Mouse (Mus musculus) adrenal gland, adult 8-10 months (tissue): ENCODE measurements around the gene Limch1. TPM values are rescaled to one million over a fixed set of nuclear protein-coding genes. Genes with fewer than 3 reads are reported as not detected.

Experiments
- DNase-seq: peaks from one replicate; pipeline ENCODE4 v3.0.0; 2022
- total RNA-seq, 4 experiments: library from RNA; stranded (reverse); gene quantifications; 2 replicates each; pipeline ENCODE4 v1.2.4; 2022

Gene Limch1
- total RNA-seq, 4 experiments from 2014 or later, result 68.6 to 110 (median 87.5) TPM

DNA sequence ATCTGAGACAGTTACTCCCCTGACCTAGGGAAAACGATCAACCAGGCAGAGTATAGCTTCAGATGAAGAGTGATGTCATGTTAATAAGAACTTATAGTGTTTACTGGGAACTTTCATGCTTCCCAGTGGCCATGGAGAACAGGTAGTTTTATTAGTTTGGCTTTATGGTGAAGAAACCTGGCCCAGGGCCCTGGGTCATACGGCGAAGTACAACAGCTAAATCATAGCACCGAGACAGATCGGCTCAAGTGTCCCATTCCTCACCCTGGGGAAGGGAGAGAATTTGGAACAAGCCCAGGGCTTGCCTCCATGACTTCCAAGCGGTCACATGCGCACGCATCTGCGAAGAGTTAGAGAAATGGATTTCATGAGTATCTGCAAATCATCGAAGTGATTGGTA is 84.6 kb downstream of the Limch1 start:
- DNase-seq, result no peak

DNA sequence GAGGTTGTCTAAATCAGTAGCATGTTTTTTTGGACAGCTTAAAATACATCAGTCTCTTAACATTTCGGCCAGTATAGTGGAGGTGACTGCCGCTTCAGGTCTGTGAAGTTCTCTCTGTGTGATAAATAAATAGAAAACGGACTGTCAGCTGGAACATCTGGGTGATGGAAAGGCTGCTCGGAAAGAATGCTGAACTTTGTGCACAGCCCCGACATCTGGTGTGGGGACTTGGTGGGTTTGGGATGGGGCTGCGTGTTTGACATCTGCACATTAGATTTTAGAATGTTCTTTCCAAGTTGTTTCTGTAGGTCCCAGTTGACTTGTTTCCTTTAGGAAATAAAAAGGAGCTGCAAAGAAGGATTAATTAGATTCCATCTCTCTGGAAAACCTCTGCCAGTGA is 89.1 kb downstream of the Limch1 start:
- no peak for DNase-seq

DNA sequence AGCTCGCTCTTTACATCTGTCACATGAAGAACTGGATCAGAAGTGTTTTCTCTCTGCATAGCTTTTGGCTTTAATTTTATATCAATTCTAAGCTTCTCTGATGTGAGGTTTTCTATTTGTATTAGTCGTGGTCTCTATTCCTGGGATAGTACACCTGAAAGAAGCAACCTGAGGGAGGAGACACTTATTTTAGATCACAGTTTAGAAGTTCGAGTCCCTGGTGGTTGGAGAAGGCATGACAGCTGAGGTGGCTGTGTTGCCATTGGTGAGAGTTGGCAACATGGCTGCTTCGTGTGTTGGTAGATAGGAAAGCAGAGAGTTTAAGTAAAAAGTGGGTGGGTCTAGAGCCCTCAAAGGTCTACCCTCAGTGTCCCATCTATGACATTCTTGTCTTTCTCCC is 91.3 kb downstream of the Limch1 start:
- DNase-seq, result no peak

DNA sequence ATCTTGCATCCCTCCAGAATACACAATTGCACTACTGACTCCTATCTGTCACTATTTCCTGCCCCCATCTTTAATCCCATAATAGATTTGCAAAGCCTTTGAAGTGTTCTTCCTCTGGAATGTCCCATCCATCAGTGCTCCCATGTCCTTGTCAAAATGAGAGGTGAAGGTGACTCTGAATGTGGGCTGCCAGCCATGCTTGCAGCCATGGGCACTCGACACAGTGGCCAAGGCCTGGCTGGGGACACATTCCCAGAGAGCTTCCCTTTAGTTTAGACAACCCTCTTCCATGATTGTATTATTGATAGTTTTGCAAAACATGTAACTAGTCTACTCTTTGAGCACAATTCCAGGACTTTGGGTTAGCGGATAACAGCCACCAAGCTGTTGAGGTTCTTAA is 96.3 kb downstream of the Limch1 start:
- peak; percentile 85 for DNase-seq

DNA sequence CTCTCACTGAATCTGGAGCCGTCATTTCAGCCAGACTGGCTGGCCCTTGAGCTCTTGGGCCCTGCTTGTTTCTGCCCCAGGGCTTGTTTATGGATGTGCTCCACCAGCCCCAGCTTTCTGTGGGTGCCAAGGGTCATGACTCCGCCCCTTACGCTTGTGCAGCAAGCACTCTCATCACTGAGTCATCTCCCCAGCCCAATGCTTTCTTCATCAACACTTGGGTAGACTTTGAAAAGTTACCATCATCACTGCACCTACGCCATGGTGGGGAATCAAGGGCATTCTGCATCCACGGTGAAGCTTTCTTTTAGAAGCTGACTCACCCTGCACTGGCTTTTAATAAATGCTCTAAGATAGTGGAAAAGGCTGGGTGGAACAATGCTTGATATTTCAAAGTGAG is 97.1 kb downstream of the Limch1 start:
- DNase-seq, result no peak

DNA sequence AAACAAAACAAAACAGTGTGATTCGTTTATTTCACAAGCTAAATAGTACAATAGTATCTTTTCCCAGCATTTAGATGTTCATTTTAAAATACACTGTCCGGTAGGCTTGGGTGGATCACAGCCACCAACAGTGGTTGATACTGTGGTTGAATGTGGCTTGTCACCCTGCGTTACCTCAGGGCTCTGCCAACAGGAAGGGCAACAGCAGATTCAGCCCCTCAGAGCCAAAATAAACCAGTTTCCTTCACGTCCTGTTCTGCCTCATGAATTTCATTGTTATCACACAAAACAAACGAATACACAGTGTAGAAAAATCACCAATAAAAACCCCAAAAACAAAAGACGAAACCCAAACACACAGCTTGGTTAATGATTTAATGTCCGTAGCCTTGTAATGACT is 102.5 kb downstream of the Limch1 start:
- DNase-seq, result no peak

DNA sequence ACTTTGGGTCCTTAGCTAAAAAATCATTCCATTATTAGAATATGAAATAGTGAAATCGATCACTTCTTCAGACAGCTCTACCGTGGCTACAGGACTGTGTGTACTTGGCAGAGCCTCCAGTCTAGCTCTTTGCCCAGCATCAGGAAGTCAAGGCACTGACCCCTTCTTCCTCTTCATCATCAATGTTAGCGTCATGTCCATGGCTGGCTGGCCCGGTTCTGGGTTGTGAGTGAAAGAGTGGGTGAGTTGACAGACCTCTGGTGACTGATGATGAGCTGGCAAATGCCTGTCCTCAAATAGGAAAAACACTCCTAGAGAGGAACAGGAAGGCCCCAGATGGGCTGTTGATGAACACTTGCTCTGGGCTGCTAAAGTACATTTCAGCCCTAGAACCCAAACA is 103.5 kb downstream of the Limch1 start:
- DNase-seq, result peak; percentile 58

DNA sequence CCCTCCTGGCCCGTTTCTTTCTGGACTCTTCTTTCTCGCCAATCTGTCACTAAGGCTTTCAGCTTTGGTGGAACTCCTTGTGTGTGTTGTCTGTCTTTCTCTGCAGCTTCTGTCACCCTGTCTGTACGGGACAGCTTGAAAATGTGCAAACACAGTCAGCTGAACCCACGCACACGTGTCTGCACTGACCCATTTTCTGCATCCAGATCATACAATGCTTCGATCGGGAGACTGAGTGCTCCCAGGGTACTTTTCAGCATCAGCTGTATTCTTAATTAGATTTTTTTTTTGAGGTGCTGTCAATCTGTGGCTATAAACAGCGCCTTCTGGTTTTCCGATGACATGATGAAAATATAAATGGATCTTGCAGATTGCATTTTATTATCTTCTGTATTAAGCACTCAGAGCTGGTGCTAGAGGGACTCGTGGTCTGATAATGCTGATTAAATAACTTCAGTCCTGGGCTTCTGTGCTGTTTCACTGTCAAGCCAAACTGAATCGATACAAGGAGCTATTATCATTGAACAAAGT is 105.2 kb downstream of the Limch1 start:
- DNase-seq, result no peak

DNA sequence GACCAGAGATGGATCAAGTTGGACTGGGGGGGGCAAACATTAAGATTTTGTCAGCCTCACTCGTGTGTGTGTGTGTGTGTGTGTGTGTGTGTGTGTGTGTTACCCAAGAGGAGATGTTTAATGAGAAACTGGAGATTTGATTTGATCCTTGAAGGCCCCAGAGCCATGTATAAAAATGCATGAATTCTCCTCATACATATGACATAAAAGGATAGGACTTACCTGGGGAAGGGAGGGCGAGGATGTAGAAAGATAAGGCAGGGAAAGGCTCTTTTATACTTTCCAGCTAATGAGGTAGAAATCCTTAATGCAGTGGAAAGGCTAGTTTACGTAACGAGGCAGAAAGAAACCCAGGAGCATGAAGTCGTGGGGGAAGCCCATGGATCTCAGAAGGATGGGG is 106.1 kb downstream of the Limch1 start:
- DNase-seq, result no peak

DNA sequence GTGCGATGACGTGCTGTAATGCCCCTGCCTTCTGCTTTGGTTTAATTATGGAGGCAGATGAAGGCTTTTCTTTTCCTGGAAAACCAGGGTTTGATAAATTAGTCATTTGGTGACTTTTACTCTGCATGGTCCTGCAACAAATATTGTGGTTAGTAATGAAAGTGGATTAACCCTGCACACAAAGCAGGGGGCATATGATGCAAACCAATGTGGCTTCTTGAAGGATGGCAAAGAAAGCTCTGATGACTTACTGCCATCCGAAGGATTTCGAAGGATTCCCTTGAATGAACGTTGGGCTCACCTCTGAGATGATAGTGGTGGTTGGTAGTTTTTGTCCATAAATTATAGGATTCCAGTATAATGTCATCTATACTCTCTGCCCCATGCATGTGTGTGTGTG is 108.6 kb downstream of the Limch1 start:
- DNase-seq, result no peak

DNA sequence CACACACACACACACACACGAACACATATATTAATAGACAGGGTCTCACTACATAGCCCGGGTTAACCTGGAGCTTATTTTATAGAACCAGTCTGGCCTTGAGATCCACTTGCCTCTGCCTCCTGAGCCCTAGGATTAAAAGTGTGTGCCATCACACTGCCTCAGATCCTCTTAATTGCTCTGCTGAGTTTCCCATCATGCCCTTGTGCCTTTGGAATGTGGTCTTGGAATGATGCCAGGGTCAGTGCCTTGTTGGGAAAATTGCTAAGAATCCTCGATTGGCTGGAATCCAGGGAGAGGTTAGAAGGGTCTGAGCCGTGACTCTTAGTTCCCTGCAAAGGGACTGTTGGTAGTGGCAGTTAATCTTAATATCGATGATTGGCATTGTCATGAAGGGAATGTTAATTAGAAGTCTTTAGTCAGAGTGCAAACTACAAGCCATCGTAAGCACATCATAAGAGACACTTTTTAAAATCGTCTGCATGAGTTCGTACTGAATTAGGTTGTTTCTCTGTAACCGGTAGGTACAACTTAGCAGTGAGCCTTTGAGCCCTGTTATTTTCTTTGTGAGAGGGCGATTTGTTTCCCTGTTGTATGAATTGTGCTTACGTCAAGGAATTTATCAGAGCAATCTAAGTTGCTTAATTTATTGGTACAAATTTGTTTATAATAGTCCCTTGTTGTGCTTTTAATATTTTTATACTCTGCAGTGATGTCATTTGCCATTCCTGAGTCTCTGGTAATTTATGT is 109.9 kb downstream of the Limch1 start:
- DNase-seq, result no peak

DNA sequence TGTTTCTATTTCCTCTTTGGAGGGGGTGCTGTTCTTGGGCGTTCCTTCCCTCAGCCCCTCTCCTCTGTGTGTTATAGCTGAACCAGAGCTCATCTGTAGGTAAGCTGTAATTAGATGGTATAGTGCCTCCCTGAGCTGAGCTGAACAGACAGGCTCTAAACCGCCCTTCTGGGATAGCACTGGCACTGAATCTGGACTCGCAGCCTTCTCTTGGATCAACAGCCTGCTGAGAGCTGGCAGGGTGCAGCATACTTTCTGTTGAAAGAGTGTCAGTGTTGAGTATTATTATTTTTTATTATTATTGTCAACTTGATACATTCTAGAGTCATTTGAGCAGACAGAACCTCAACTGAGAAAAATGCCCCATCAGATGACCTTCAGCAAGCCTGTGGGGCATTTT is 113.9 kb downstream of the Limch1 start:
- no peak for DNase-seq

DNA sequence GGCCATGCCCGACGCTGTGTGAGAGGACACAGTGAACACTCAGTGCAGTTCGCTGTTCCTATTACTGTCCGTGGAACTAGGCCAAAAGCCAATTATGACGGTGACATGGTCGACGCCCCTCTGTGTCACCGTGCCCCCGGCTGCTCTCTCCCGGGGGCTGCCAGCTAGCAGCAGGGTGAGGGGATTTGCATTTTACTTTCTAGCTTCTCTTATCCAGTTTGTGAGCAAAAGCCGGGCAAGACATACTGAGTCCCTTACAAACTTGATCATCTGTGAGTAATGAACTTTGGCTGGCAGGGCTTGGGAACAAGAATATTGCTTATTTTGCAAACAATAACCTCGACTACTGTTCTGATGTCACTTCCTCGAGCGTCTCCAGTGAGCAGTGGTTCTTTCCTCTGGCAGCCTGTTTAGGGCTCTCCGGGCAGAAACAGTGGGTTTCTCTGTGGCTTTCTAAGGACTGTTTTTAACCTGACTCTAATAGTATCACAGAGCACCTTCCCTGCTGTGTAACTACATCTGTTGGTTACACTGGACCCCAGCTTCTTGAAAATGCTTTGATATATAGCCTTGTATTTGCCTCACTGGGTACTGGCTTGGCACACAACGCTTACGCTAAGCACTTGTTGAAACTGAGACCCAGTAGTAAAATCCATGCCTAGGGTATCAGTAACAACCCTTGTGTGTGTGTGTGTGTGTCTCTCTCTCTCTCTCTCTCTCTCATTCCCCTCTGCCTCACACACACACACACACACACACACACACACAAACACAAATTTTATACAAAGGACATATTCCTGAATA is 115.8 kb downstream of the Limch1 start:
- peak; percentile 19 for DNase-seq

DNA sequence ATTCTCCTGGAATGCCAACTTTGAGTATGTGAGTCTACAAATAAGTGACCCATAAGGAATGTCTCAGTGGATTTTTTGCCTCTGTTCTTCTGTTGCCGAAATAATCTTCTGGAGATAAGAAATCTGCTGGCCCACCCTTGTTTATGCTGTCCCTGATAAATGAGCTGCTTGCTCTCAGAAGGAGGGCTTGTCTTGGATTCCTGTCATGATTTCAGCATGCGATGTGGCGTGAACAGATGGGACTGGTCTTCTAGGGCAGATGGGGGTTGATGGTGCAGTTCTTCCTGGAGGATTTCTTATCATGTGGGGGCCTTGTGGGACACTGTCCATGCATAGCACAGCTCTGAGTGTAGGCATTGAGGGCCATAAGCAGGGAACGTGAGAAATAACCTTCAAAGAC is 116.5 kb downstream of the Limch1 start:
- DNase-seq, result no peak

DNA sequence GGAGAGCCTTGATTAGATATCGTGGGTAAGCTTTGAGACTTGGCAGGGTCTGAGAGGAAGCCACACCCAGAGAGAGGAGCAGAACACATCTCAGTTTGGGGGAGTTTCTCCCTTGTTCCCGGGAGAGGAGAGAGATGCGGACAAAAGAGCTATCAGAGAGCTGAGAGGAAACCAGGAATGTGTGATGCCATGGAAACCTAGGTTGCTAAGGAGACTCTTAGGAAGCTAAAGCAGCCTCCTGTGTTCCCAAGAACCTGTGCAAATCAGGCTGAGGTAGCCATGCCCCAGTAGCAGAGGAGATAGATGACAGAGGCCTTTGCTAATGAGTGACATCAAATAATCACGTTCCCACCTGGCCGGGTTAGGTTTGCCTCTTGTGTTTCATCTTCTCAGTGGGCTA is 119.6 kb downstream of the Limch1 start:
- no peak for DNase-seq

DNA sequence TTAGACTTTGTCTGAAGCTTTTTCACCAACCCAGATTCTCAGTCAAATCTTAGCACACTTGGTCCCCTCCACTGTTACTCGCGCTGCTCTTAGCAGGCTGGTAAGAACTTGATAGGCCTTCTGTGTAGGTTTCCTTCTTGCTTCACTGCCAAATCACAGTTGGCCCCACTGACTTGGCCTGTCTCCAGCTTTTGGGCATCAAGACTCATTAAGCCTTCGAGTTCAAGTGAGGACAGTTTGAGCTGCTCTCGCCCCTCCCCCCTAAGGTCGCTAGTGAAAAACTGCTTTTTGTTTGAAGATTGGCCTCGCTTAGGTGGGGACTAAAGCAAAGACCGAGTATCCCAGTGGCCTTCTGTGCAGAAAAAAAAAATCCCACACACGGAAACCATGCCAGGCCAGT is 120.4 kb downstream of the Limch1 start:
- DNase-seq, result peak; percentile 34

DNA sequence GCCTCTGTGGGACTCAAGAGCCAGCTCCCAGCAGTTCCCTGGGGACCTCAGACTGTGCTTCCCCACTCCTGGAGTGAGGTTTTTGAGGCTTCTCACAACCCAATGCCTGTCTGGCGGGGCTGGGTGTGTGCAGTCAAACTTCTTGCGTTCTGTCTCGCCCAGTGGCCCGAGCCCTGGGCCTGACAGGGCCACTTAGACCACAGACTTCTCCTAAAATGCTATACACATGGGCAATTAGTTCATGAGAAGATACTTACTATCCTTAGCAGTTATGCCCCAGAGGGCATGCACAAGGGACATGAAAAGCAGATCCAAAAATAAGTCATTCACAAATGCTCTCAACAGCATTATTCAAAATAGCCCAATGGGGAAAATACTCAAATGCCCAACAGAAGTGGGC is 123.9 kb downstream of the Limch1 start:
- no peak for DNase-seq

DNA sequence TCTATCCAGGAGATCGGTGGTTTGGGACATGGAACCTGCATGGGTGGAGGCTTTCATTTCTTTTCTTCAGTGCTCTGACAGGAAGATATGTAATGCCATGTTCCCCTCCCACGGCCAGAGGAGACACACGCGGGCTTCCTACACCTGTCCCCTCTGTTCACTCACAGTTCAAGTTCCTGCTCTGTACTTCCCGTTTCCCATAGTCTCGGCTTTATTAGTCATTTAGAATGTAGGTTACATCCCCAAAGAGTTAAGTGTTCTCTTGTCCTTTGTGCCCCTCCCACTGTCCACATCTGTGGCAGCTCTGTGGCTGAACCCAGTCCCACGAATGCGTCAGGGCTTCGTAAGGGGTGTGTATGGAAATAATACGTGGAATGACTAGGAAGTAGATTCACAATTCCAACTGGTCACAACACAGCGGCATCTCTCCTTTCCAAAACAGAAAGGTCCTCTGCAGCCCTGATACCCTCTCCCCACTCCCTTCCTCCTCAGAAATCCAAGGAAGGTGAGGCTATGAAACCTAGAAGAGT is 126.0 kb downstream of the Limch1 start:
- no peak for DNase-seq

DNA sequence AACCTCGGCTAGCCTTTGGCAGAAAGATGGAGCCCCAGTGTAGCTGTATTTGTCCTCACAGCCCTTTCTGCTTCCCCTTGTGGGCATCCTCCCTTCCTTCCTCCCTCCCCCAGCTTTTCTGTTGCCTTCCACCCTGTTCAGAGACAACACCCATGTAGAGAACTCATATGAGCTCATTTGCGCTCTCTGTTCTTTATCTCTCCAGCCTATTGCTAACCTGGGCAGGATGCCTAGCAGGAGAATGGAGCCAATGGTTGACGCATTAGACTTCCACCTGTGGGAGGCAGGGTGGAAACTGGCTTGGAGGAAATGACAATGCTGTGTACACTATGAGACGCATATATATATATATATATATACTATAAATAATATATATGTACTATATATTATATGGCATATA is 126.4 kb downstream of the Limch1 start:
- DNase-seq, result no peak

DNA sequence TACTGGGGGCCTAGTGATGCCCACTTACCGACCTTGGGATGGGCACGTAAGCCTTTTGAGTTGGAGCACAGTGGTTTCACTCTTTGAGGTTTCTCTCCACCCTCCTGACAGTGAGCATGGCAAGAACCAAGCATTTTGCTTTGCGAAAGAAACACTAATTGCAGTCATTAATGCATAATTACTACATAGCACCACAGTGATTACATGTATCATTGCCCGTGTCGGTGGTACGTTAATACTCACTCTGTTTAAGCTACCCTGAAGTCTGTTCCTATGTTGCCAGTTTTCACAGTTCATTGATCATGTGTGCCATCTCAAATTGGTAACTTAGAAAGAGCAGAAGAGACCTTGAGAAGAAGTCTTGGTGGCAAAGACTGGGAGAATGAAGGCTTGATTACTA is 127.1 kb downstream of the Limch1 start:
- DNase-seq, result no peak

DNA sequence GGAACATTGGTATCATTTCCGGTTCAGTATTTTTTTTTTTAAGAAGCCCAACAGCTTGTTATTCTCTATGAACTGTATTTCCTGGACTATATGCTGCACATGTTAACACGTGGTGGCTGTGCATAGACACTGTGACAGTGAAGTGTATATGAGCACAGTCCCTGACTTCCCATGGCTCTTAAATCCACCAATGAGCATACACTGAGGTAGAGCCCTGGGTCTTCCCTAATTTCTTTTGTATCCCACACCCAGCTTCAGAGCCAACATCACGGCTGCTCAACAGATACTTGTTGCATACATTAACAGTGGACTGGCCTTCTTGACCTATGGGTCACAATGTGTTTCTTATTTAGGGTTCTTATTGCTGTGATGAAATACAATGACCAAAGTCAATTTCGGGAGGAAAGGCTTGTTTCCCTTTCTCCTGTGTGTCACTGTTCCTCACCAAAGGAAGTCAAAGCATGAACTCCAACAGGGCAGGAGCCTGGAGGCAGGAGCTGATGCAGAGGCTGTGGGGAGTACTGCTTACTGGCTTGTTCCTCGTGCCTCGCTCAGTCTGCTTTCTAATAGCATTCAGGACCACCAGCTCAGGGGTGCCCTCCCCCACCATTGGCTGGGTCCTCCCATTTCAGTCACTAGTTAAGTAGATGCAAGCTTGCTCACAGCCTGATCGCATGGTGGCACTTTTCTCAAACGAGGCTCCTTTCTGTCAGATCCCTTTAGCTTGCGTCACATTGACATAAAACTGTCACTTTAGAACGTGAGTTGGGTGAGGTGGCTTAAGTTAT is 130.6 kb downstream of the Limch1 start:
- no peak for DNase-seq

DNA sequence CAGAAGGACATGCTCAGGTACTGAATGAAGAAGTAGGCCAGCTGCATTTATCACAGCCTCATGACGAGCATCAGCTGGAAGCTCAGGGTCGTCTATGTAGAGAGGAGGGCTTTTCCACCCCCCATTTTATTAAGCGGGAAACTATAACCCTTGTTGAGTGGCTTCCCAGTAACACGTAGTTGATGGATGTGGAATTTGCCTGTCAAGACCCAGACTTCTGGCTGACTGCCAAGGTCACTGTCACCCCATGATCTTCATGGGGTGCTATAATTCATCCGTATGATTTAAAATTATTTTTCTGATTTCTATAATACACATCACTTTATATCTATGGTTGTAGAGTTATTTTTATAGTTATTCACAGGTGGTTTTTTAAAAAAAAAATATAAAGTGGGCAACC is 131.4 kb downstream of the Limch1 start:
- DNase-seq, result peak; percentile 49

DNA sequence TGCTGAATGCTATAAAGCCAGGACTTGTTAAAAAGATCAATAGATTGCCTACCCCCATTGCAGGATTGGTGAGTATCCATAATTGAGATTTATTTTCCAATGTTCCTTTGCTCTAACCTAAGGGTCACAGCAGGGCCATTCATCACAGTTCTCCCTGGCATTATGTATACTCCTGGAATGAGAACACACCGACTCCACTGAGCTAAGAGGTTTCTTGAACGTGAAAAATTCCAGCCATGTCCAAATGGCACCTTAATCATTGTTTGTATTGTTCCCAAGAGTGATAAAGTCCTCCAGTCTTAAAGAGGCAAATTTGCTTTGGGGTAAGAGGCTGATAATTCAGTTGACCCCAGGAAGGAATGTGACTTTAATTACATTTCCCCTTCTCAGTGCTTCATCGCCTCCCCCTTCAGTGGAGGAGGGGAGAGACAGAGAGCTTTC is 136.3 kb downstream of the Limch1 start:
- no peak for DNase-seq
